Mouse (Mus musculus) midbrain, embryonic 16.5 days (tissue): ENCODE data around the gene Gucy2e. TPM values are rescaled to one million over a fixed set of nuclear protein-coding genes. Genes with fewer than 3 reads are reported as not detected.

ENCODE experiments used
- ATAC-seq: fragments of 200-750 bp; cut with Nextera tagmentation; 2 replicates; pipeline ENCODE4 v1.8.0; 2017; ENCODE audit warnings: moderate TSS enrichment
- H3K27ac ChIP-seq: fragments of 300-500 bp; sonication (generic); 2 replicates; pipeline ENCODE4 v1.5.1; 2014; ENCODE audit warnings: mild to moderate bottlenecking, low read length, mixed read lengths
- H3K27me3 ChIP-seq: fragments of 300-500 bp; sonication (generic); 2 replicates; pipeline ENCODE4 v1.6.1; 2014; ENCODE audit warnings: low read depth, low read length, mixed read lengths; ENCODE audit not compliant: control insufficient read depth, insufficient read depth
- H3K36me3 ChIP-seq: fragments of 300-500 bp; sonication (generic); 2 replicates; pipeline ENCODE4 v1.6.1; 2014; ENCODE audit warnings: mild to moderate bottlenecking, low read length, moderate library complexity, mixed read lengths; ENCODE audit not compliant: control insufficient read depth, insufficient read depth
- H3K4me1 ChIP-seq: fragments of 300-500 bp; sonication (generic); 2 replicates; pipeline ENCODE4 v1.6.1; 2014; ENCODE audit warnings: mild to moderate bottlenecking, low read length, mixed read lengths; ENCODE audit not compliant: control insufficient read depth, insufficient read depth
- H3K4me2 ChIP-seq: fragments of 300-500 bp; sonication (generic); 2 replicates; pipeline ENCODE4 v1.6.1; 2014; ENCODE audit warnings: mild to moderate bottlenecking, low read length, mixed read lengths
- H3K4me3 ChIP-seq: fragments of 300-500 bp; sonication (generic); 2 replicates; pipeline ENCODE4 v1.5.1; 2014; ENCODE audit warnings: low read depth, mild to moderate bottlenecking, low read length, moderate library complexity, mixed read lengths
- H3K9ac ChIP-seq: fragments of 300-500 bp; sonication (generic); 2 replicates; pipeline ENCODE4 v1.6.1; 2014; ENCODE audit warnings: low read depth, low read length, mixed read lengths
- H3K9me3 ChIP-seq: fragments of 300-500 bp; sonication (generic); replicated peaks from 2 replicates; pipeline ENCODE4 v1.6.1; 2014; ENCODE audit warnings: mild to moderate bottlenecking, low read length, mixed read lengths; ENCODE audit not compliant: control insufficient read depth, poor library complexity, severe bottlenecking
- WGBS: fragments of 180-500 bp; shearing (Covaris S2); extraction: QIAGEN DNeasy Blood & Tissue Kit; methylation state at CpG from one replicate; pipeline ENCODE4 v1.1.7; 2014; 5-methylcytosine and 5-hydroxymethylcytosine counted together
- polyA plus RNA-seq: library from polyadenylated mRNA; unstranded; fragments of >200 nt; fragmentation: Nextera tagmentation; extraction: Ambion mirVana; gene quantifications from 2 replicates; pipeline ENCODE4 v1.2.1, GENCODE M21; 2015

The Gucy2e gene
- polyA plus RNA-seq, 1 experiment from 2014 or later = 0.67 TPM

- no peaks in the 10 kb centered on the region for H3K27me3 ChIP-seq
- no peak for ATAC-seq
- no peak overlapping the region for H3K4me3 ChIP-seq
- H3K9me3 ChIP-seq = no peaks in the 10 kb centered on the region
- H3K36me3 ChIP-seq = no peaks in the 10 kb centered on the region
- no peak overlapping the region for H3K4me2 ChIP-seq
- WGBS = 81% methylated on average over 3 of the region's 3 CpGs
- no peaks in the 10 kb centered on the region for H3K4me1 ChIP-seq
- no peak overlapping the region for H3K9ac ChIP-seq
- H3K27ac ChIP-seq = no peak overlapping the region
These were observed 58.3 kb downstream of the Gucy2e start for GRCm38 (mm10) chr11:69178525-69178924.

- Histone ChIP-seq H3K9ac (no peak overlapping the region), H3K4me1 (no peaks in the 10 kb centered on the region), H3K27ac (no peak overlapping the region), H3K27me3 (no peaks in the 10 kb centered on the region), H3K9me3 (no peaks in the 10 kb centered on the region), H3K36me3 (no peaks in the 10 kb centered on the region), H3K4me3 (no peak overlapping the region), H3K4me2 (no peak overlapping the region)
- no peak for ATAC-seq
- 90% methylated on average over 7 of the region's 7 CpGs for WGBS
These were observed 62.1 kb downstream of the Gucy2e start for GRCm38 (mm10) chr11:69174722-69175121.

GRCm38 (mm10) chr11:69172606-69173005 lies 64.2 kb downstream of the Gucy2e start:
- Histone ChIP-seq H3K4me3 (no peak overlapping the region), H3K9ac (no peak overlapping the region), H3K27ac (no peak overlapping the region), H3K4me2 (no peak overlapping the region), H3K4me1 (no peaks in the 10 kb centered on the region), H3K36me3 (no peaks in the 10 kb centered on the region), H3K9me3 (no peaks in the 10 kb centered on the region), H3K27me3 (no peaks in the 10 kb centered on the region)
- no peak for ATAC-seq
- 82% methylated on average over 2 of the region's 2 CpGs for WGBS

- H3K4me3 ChIP-seq = no peak overlapping the region
- H3K36me3 ChIP-seq = no peaks in the 10 kb centered on the region
- no peak overlapping the region for H3K27ac ChIP-seq
- WGBS = 24% methylated on average over 7 of the region's 7 CpGs
- no peaks in the 10 kb centered on the region for H3K4me1 ChIP-seq
- no peak overlapping the region for H3K4me2 ChIP-seq
- no peak overlapping the region for H3K9ac ChIP-seq
- no peak for ATAC-seq
- no peaks in the 10 kb centered on the region for H3K27me3 ChIP-seq
- H3K9me3 ChIP-seq = no peaks in the 10 kb centered on the region
These were observed 65.2 kb downstream of the Gucy2e start for GRCm38 (mm10) chr11:69171626-69172025.

- Histone ChIP-seq H3K36me3 (no peaks in the 10 kb centered on the region), H3K4me3 (no peak overlapping the region), H3K9ac (no peak overlapping the region), H3K27me3 (no peaks in the 10 kb centered on the region), H3K4me1 (no peaks in the 10 kb centered on the region), H3K27ac (no peak overlapping the region), H3K4me2 (no peak overlapping the region), H3K9me3 (no peaks in the 10 kb centered on the region)
- 86% methylated on average over 12 of the region's 12 CpGs for WGBS
- ATAC-seq = no peak
These were observed 67.5 kb downstream of the Gucy2e start for GRCm38 (mm10) chr11:69169313-69169712.

Other genes starting within 250 kb of the Gucy2e start
- 15.8 and 16.8 TPM in 2 replicates for gene Pfas, start 228.6 kb downstream of the Gucy2e start, polyA plus RNA-seq
- 66.5 and 67.0 TPM in 2 replicates for gene Ctc1, start 221.1 kb downstream of the Gucy2e start, polyA plus RNA-seq
- gene Aurkb, start 191.4 kb downstream of the Gucy2e start, polyA plus RNA-seq = 12.6 and 15.4 TPM in 2 replicates
- 15.7 and 20.4 TPM in 2 replicates for gene Borcs6, start 177.3 kb downstream of the Gucy2e start, polyA plus RNA-seq
- gene Tmem107, start 166.2 kb downstream of the Gucy2e start, polyA plus RNA-seq = 41.2 and 44.0 TPM in 2 replicates
- 335 and 438 TPM in 2 replicates for gene Vamp2, start 148.5 kb downstream of the Gucy2e start, polyA plus RNA-seq
- 12.4 TPM in 2 replicates for gene Per1, start 141.8 kb downstream of the Gucy2e start, polyA plus RNA-seq
- 0.75 and 1.1 TPM in 2 replicates for gene Hes7, start 116.6 kb downstream of the Gucy2e start, polyA plus RNA-seq
- 0.49 and 0.65 TPM in 2 replicates for gene 9130213A22Rik, start 114.4 kb downstream of the Gucy2e start, polyA plus RNA-seq
- 9.0 and 11.5 TPM in 2 replicates for gene Aloxe3, start 111.1 kb downstream of the Gucy2e start, polyA plus RNA-seq
- gene Alox12b, start 80.0 kb downstream of the Gucy2e start, polyA plus RNA-seq = 0.50 and 0.53 TPM in 2 replicates
- gene Alox8, start 39.2 kb downstream of the Gucy2e start, polyA plus RNA-seq = 0.59 and 0.72 TPM in 2 replicates
- gene Cntrob, start 86.7 kb upstream of the Gucy2e start, polyA plus RNA-seq = 19.2 and 21.7 TPM in 2 replicates
- gene Trappc1, start 86.9 kb upstream of the Gucy2e start, polyA plus RNA-seq = 173 and 179 TPM in 2 replicates
- gene Kcnab3, start 89.2 kb upstream of the Gucy2e start, polyA plus RNA-seq = 3.8 and 5.3 TPM in 2 replicates
- gene Rnf227, start 103.4 kb upstream of the Gucy2e start, polyA plus RNA-seq = 297 and 334 TPM in 2 replicates
- gene Chd3, start 132.4 kb upstream of the Gucy2e start, polyA plus RNA-seq = 82.8 and 86.1 TPM in 2 replicates
- 86.2 and 89.6 TPM in 2 replicates for gene Naa38, start 158.5 kb upstream of the Gucy2e start, polyA plus RNA-seq
- 27.1 and 28.9 TPM in 2 replicates for gene Cyb5d1, start 158.6 kb upstream of the Gucy2e start, polyA plus RNA-seq
- gene Tmem88, start 161.2 kb upstream of the Gucy2e start, polyA plus RNA-seq = 5.2 and 5.9 TPM in 2 replicates
- gene Kdm6b, start 176.6 kb upstream of the Gucy2e start, polyA plus RNA-seq = 36.4 and 39.0 TPM in 2 replicates